Mouse (Mus musculus) forebrain, postnatal 0 days (tissue): ENCODE results near the gene P3h3. TPM values are rescaled to one million over a fixed set of nuclear protein-coding genes. Genes with fewer than 3 reads are reported as not detected.
"Not testable (repeated sequence)": the region's sequence is repeated elsewhere in the genome, so short reads cannot be mapped to it uniquely, and the experiment has no call there.

ENCODE experiments used
- ATAC-seq: fragments of 200-750 bp; cut with Nextera tagmentation; 2 replicates; pipeline ENCODE4 v1.8.0; 2017; ENCODE audit warnings: mild to moderate bottlenecking, moderate library complexity
- DNase-seq: peaks from one replicate; pipeline ENCODE4 v3.0.0-alpha.2; 2015
- H3K27ac ChIP-seq: fragments of 300-500 bp; sonication (generic); 2 replicates; pipeline ENCODE4 v1.5.1; 2014; ENCODE audit warnings: low read depth, mild to moderate bottlenecking, antibody characterized with exemption, low read length, moderate library complexity, mixed read lengths
- H3K27me3 ChIP-seq: fragments of 300-500 bp; sonication (generic); 2 replicates; pipeline ENCODE4 v1.6.1; 2014; ENCODE audit warnings: mild to moderate bottlenecking, low read length, mixed read lengths; ENCODE audit not compliant: insufficient read depth
- H3K36me3 ChIP-seq: fragments of 300-500 bp; sonication (generic); 2 replicates; pipeline ENCODE4 v1.6.1; 2014; ENCODE audit warnings: mild to moderate bottlenecking, moderate library complexity; ENCODE audit not compliant: insufficient read depth
- H3K4me1 ChIP-seq: fragments of 300-500 bp; sonication (generic); 2 replicates; pipeline ENCODE4 v1.6.1; 2014; ENCODE audit warnings: antibody characterized with exemption; ENCODE audit not compliant: insufficient read depth
- H3K4me2 ChIP-seq: fragments of 300-500 bp; sonication (generic); 2 replicates; pipeline ENCODE4 v1.6.1; 2014; ENCODE audit warnings: low read depth, mild to moderate bottlenecking, moderate library complexity
- H3K4me3 ChIP-seq: fragments of 300-500 bp; sonication (generic); 2 replicates; pipeline ENCODE4 v1.5.1; 2014; ENCODE audit warnings: low read depth, low read length, mixed read lengths
- H3K9ac ChIP-seq: fragments of 300-500 bp; sonication (generic); 2 replicates; pipeline ENCODE4 v1.6.1; 2014; ENCODE audit warnings: mild to moderate bottlenecking
- H3K9me3 ChIP-seq: fragments of 300-500 bp; sonication (generic); 2 replicates; pipeline ENCODE4 v1.6.1; 2016; ENCODE audit warnings: low read length
- CTCF ChIP-seq: sonication (generic); IDR thresholded peaks from 2 replicates; pipeline ENCODE4 v1.5.1; 2016; ENCODE audit warnings: antibody characterized with exemption, control low read depth, low read depth
- WGBS: fragments of 180-500 bp; shearing (Covaris S2); extraction: QIAGEN DNeasy Blood & Tissue Kit; methylation state at CpG from one replicate; pipeline ENCODE4 v1.1.7; 2014; 5-methylcytosine and 5-hydroxymethylcytosine counted together
- polyA plus RNA-seq: library from polyadenylated mRNA; unstranded; fragments of >200 nt; fragmentation: Nextera tagmentation; extraction: Ambion mirVana; gene quantifications from 2 replicates; pipeline ENCODE4 v1.2.1, GENCODE M21; 2015
- total RNA-seq: library from RNA; depleted of rRNA; stranded (reverse); fragments of >200 nt; gene quantifications from 2 replicates; pipeline ENCODE4 v1.2.3, GENCODE M21; 2014

The P3h3 gene
- total and polyA plus RNA-seq, 2 experiments from 2014 or later: 9.1 to 85.7 TPM

DNA sequence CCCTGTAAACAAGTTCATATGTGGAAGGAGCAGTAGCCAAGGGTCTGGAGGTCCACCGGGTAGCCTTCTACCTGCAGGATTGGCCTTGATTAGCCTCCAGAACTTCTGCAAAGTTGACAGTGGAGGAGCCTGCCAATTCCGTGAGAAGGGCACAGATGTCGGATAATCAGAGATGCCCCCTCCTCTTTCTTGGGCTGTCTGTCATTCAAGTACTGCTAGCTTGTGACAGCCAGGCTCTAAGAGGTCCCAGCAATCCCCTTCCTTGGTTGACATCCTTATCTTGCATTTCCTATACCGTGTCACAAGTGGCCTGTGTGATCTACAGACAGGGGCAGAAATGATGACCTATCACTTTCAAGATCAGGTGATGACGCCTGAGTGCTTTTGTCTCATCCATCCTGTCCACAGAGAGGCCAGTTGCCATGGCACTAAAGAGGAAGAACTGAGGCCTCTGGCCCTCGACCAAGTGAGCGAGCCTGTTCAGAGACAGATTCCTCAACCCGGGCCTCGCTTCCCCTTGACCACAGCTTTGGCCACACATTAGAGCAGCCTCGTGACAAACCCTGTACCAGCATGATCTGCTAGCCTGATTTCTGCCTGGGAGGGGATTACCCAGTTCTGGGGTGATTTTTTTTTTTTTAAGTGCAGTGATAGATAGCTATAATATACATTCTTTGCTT lies 43.4 kb upstream of the P3h3 start:
- peak; percentile 9 for DNase-seq
- H3K27me3 ChIP-seq: no peaks in the 10 kb centered on the region
- no peak for TF ChIP-seq CTCF
- H3K27ac ChIP-seq: no peak overlapping the region
- H3K36me3 ChIP-seq: no peaks in the 10 kb centered on the region
- H3K9me3 ChIP-seq: no peaks in the 10 kb centered on the region
- no peak for ATAC-seq
- H3K4me1 ChIP-seq: peaks cover 11% of the 10 kb centered on the region
- no peak overlapping the region for H3K4me2 ChIP-seq
- no peak overlapping the region for H3K4me3 ChIP-seq
- WGBS: 60% methylated on average over 10 of the region's 10 CpGs
- no peak overlapping the region for H3K9ac ChIP-seq

- Histone ChIP-seq H3K27me3 (no peaks in the 10 kb centered on the region), H3K9ac (no peak overlapping the region), H3K4me1 (peaks cover 11% of the 10 kb centered on the region), H3K36me3 (no peaks in the 10 kb centered on the region), H3K9me3 (no peaks in the 10 kb centered on the region), H3K4me3 (no peak overlapping the region), H3K27ac (no peak overlapping the region), H3K4me2 (no peak overlapping the region)
- ATAC-seq: no peak
- 50% methylated on average over 8 of the region's 8 CpGs for WGBS
- DNase-seq: no peak
- no peak for TF ChIP-seq CTCF
These were observed 42.7 kb upstream of the P3h3 start for GRCm38 (mm10) chr6:124900056-124900800.

DNA sequence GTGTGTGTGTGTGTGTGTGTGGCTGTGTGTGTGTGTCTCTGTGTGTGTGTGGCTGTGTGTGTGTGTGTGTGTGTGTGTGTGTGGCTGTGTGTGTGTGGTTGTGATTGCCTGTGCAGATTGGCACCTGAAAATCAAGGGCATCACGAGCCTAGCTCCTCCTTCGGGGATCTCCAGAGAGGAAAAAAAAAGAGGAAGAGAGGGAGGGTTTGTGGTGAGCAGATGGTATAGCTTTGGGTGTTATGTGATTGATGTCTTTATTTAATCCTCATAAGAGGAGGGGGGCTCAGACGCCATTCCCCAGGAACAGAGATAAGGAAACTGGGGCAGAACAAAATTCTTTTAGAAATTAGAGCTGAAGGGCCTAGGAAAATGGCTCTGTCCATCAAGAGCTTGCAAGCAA lies 40.8 kb upstream of the P3h3 start:
- Histone ChIP-seq H3K4me1 (0 out of 2 replicates have a peak, but pooled peaks cover 5% of the 10 kb centered on the region), H3K9me3 (no peaks in the 10 kb centered on the region), H3K4me3 (no peak overlapping the region), H3K27me3 (no peaks in the 10 kb centered on the region), H3K27ac (no peak overlapping the region), H3K9ac (no peak overlapping the region), H3K4me2 (no peak overlapping the region), H3K36me3 (no peaks in the 10 kb centered on the region)
- 40% methylated on average over 3 of the region's 3 CpGs for WGBS
- DNase-seq: no peak
- peak; percentile 19; the same call in 1 of the 2 replicates for ATAC-seq
- no peak for TF ChIP-seq CTCF

DNA sequence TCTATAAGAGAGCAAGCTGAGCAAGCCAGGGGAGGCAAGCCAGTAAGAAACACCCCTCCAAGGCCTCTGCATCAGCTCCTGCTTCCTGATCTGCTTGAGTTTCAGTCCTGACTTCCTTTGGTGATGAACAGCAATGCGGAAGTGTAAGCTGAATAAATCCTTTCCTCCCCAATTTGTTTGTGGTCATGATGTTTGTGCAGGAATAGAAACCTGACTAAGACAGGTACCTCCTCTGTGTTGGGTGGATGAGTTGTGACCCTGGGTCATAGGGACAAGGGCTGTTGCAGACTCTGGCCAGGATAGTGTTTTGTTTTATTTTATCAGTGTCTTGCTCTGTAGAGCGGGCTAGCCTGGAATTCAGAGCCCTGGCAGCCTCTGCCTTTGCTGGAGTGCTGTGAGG lies 36.6 kb upstream of the P3h3 start:
- H3K9me3 ChIP-seq, H3K9ac ChIP-seq: not testable (repeated sequence)

GRCm38 (mm10) chr6:124890997-124891396 lies 33.4 kb upstream of the P3h3 start:
- no peak overlapping the region for H3K4me2 ChIP-seq
- H3K4me1 ChIP-seq: no peaks in the 10 kb centered on the region
- H3K4me3 ChIP-seq: no peak overlapping the region
- WGBS: 68% methylated on average over 6 of the region's 6 CpGs
- DNase-seq (no peak), ATAC-seq (no peak)
- H3K9me3 ChIP-seq: no peaks in the 10 kb centered on the region
- H3K27ac ChIP-seq: no peak overlapping the region
- TF ChIP-seq CTCF: no peak
- no peaks in the 10 kb centered on the region for H3K27me3 ChIP-seq
- H3K9ac ChIP-seq: no peak overlapping the region
- no peaks in the 10 kb centered on the region for H3K36me3 ChIP-seq

More for the DNA sequence above, 36.6 kb upstream of the P3h3 start:
- H3K4me1 ChIP-seq, H3K4me3 ChIP-seq, H3K4me2 ChIP-seq, H3K27me3 ChIP-seq, DNase-seq, ATAC-seq, H3K36me3 ChIP-seq, H3K27ac ChIP-seq: not testable (repeated sequence)
- 96% methylated on average over 2 of the region's 2 CpGs for whole genome bisulfite sequencing

DNA sequence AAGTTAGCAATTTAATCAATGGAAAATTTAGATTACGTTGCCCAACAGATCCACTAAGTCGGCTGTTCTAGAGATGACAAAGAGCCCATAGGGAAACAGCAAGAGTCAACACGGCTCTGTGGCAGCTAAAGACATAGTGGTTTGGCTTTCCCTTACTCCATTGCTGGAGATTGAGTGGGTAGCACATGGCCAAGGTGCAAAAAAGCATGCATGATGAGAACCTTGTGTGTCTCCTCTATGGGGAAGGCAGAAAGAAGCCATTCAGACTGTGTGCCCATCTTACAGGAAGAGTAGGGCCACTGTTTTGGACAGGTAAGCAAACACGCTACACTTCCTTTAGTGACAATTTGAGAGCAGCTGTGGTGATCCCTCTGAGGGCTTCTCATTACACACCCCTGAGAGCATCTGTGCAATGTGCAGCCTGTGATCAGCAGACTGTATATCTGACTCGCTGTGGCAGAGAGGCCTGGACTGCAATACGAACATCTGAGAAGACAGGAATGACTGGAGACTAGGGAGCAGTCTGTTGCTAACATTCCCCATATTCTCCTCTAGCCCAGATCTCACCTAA lies 31.1 kb upstream of the P3h3 start:
- no peak overlapping the region for H3K27ac ChIP-seq
- TF ChIP-seq CTCF: no peak
- DNase-seq: no peak
- no peak overlapping the region for H3K9ac ChIP-seq
- no peak overlapping the region for H3K4me3 ChIP-seq
- H3K4me1 ChIP-seq: no peaks in the 10 kb centered on the region
- no peak overlapping the region for H3K4me2 ChIP-seq
- H3K9me3 ChIP-seq: no peaks in the 10 kb centered on the region
- no peaks in the 10 kb centered on the region for H3K27me3 ChIP-seq
- WGBS: 91% methylated on average over 6 of the region's 6 CpGs
- no peak for ATAC-seq
- no peaks in the 10 kb centered on the region for H3K36me3 ChIP-seq

- no peaks in the 10 kb centered on the region for H3K27me3 ChIP-seq
- WGBS: 93% methylated on average over 9 of the region's 9 CpGs
- no peak for TF ChIP-seq CTCF
- ATAC-seq (no peak), DNase-seq (no peak)
- no peaks in the 10 kb centered on the region for H3K4me1 ChIP-seq
- no peak within 1 kb of the TSS for H3K27ac ChIP-seq
- no peaks in the 10 kb centered on the region for H3K36me3 ChIP-seq
- no peak within 1 kb of the TSS for H3K4me3 ChIP-seq
- no peaks in the 10 kb centered on the region for H3K9me3 ChIP-seq
- H3K9ac ChIP-seq: no peak within 1 kb of the TSS
- H3K4me2 ChIP-seq: no peak within 1 kb of the TSS
These were observed 30.4 kb upstream of the P3h3 start, which contains the start of gene Cd4 for GRCm38 (mm10) chr6:124887986-124888385. Cd4 (minus strand) TSS chr6:124888221.
